Mouse (Mus musculus) ES-Bruce4 (cell line): ENCODE data around the gene Zfp654.

Experiments used
- CTCF ChIP-seq: IDR thresholded peaks from one replicate; pipeline ENCODE4 v1.8.1; 2011; ENCODE audit warnings: low read depth, low read length
- EP300 ChIP-seq: IDR thresholded peaks from 2 replicates; pipeline ENCODE4 v1.6.1; 2011; ENCODE audit warnings: low read depth, low read length; ENCODE audit not compliant: insufficient read depth
- POLR2A ChIP-seq: IDR thresholded peaks from one replicate; pipeline ENCODE4 v1.8.1; 2011; ENCODE audit warnings: low read length; ENCODE audit not compliant: insufficient read depth

DNA sequence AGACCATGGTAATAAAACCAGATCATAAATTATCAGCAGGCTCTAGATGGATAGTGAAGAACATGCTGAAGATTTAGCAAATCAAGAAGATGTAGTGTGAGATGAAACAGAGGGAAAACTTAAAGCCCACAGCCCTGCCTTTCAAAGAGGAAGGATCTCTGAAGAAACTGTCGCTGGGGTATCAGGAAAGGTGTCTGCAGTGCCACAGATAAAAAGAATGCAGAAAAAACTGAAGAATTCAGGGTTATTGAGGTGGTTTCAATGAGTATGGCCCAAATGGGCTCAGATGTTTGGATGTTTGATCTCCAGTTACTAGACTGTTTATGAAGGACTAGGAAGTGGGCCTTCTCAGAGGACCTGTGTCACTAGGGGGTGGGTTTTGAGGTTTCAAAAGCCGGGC, 18.2 kb upstream of the Zfp654 start:
- TF ChIP-seq CTCF (no peak), POLR2A (no peak), EP300 (no peak)
